Mouse (Mus musculus): ENCODE measurements around the gene BC025920.

DNA sequence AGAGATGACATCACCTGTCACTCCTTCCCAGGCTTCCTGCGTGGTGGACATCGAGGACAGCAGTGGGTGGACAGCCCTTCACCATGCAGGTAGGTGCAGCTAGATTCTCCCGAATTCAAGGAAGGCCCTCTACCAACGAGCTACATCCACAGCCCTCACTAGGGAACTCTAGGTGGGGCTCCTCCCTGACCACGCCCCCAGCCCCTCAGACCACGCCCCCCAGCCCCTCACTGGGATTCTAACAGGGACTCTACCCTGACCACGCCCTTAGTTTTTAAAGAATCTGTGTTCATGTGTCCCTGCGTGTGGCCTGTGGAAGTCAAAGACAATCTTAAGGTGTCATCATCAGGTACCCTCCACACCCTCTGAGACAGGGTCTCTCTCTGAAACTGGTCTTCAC, 30.3 kb downstream of the BC025920 start:
- TF ChIP-seq CTCF (IDR thresholded peaks at IDR 0.05; ENCODE audit: low read depth) (no peak), EP300 (IDR thresholded peaks at IDR 0.05; ENCODE audit: low read depth) (no peak)

Data from liver, embryonic 14.5 days (tissue).